Mouse (Mus musculus) kidney, embryonic 15.5 days (tissue): ENCODE measurements around the gene Hmbs. TPM values are rescaled to one million over a fixed set of nuclear protein-coding genes. Genes with fewer than 3 reads are reported as not detected.

ENCODE experiments used
- ATAC-seq: fragments of 200-750 bp; cut with Nextera tagmentation; replicated peaks from 2 replicates; pipeline ENCODE4 v1.8.0; 2017; ENCODE audit warnings: moderate TSS enrichment; ENCODE audit not compliant: low FRiP score
- H3K27ac ChIP-seq: fragments of 300-500 bp; sonication (generic); 2 replicates; pipeline ENCODE4 v1.5.1; 2015; ENCODE audit warnings: mild to moderate bottlenecking, inconsistent platforms
- H3K27me3 ChIP-seq: fragments of 300-500 bp; sonication (generic); 2 replicates; pipeline ENCODE4 v1.6.1; 2015; ENCODE audit warnings: inconsistent platforms
- H3K36me3 ChIP-seq: fragments of 300-500 bp; sonication (generic); 2 replicates; pipeline ENCODE4 v1.6.1; 2015; ENCODE audit warnings: inconsistent platforms
- H3K4me1 ChIP-seq: fragments of 300-500 bp; sonication (generic); 2 replicates; pipeline ENCODE4 v1.6.1; 2015; ENCODE audit warnings: inconsistent platforms
- H3K4me2 ChIP-seq: fragments of 300-500 bp; sonication (generic); 2 replicates; pipeline ENCODE4 v1.6.1; 2015; ENCODE audit warnings: moderate library complexity, mild to moderate bottlenecking, inconsistent platforms
- H3K4me3 ChIP-seq: fragments of 300-500 bp; sonication (generic); replicated peaks from 2 replicates; pipeline ENCODE4 v1.5.1; 2015; ENCODE audit warnings: mild to moderate bottlenecking, inconsistent platforms
- H3K9ac ChIP-seq: fragments of 300-500 bp; sonication (generic); 2 replicates; pipeline ENCODE4 v1.6.1; 2015; ENCODE audit warnings: mild to moderate bottlenecking, inconsistent platforms
- H3K9me3 ChIP-seq: fragments of 300-500 bp; sonication (generic); replicated peaks from 2 replicates; pipeline ENCODE4 v1.6.1; 2016; ENCODE audit warnings: inconsistent platforms
- WGBS: fragments of 180-500 bp; shearing (Covaris S2); methylation state at CpG from one replicate; pipeline ENCODE4 v1.1.7; 2015; ENCODE audit warnings: mixed read lengths; 5-methylcytosine and 5-hydroxymethylcytosine counted together
- polyA plus RNA-seq: library from polyadenylated mRNA; unstranded; fragments of >200 nt; fragmentation: Nextera tagmentation; extraction: Ambion mirVana; gene quantifications from 2 replicates; pipeline ENCODE4 v1.2.1, GENCODE M21; 2015

Gene Hmbs
- polyA plus RNA-seq, 1 experiment from 2014 or later = 145 TPM

- H3K4me2 ChIP-seq = peak overlapping the region; percentile 94
- no peaks in the 10 kb centered on the region for H3K9me3 ChIP-seq
- no peaks in the 10 kb centered on the region for H3K27me3 ChIP-seq
- peak overlapping the region; percentile 72; the same call in 1 of the 2 replicates for H3K27ac ChIP-seq
- H3K9ac ChIP-seq = peak overlapping the region; percentile 82
- H3K36me3 ChIP-seq = peaks cover 32% of the 10 kb centered on the region
- H3K4me1 ChIP-seq = peaks cover 29% of the 10 kb centered on the region
- ATAC-seq = no peak
- H3K4me3 ChIP-seq = peak overlapping the region; percentile 87
- 29% methylated on average over 3 of the region's 3 CpGs for WGBS
Observed at GRCm38 (mm10) chr9:44318826-44319095, 25.3 kb downstream of the Hmbs start.

DNA sequence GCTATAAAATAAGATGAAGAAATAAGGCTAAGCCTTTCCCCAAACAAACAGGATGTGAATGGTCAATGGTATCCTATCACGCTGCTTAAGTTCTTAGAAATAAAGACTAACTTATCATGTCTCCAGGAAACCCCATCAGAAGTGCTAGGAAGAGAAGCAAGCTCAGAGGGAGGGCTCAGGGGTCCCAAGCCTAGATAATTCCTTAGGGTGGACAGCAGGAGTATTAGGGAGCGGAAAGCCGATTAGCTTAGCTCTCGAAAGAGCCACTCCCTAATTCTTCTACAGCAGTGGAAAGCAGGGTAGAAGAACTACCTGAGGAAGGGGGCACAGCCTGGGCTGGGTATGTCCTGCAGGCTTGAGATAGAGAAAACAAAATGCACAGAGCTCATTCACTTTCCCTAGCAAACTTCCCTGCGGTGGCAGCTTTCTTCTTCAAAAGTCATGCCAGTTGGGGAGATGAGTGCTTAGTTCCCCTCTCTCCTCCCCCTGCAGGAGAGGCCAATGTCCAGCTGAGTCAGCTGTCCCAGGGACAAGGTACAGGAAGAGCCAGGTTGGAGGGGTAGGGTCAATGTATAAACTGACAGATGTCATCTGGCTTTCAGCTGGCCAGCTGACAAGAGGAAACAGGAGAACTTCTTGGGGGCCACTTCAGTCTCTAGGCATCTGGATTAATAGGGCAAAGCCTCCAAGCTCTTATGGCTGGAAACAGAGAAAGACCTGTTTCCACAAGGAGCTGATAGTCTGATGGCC is 25.8 kb downstream of the Hmbs start:
- Histone ChIP-seq H3K4me2 (peak overlapping the region; percentile 94), H3K27ac (peak overlapping the region; percentile 72; the same call in 1 of the 2 replicates), H3K9ac (peak overlapping the region; percentile 82; the same call in 1 of the 2 replicates), H3K9me3 (no peaks in the 10 kb centered on the region), H3K4me3 (peak overlapping the region; percentile 87), H3K36me3 (peaks cover 37% of the 10 kb centered on the region), H3K4me1 (peaks cover 29% of the 10 kb centered on the region), H3K27me3 (no peaks in the 10 kb centered on the region)
- no peak for ATAC-seq
- WGBS = 58% methylated on average over 5 of the region's 5 CpGs

- Histone ChIP-seq H3K9ac (no peak overlapping the region), H3K4me2 (peak overlapping the region; percentile 94), H3K27ac (no peak overlapping the region), H3K9me3 (no peaks in the 10 kb centered on the region), H3K36me3 (peaks cover 45% of the 10 kb centered on the region), H3K4me3 (peak overlapping the region; percentile 87; the same call in 1 of the 2 replicates), H3K4me1 (peaks cover 29% of the 10 kb centered on the region), H3K27me3 (no peaks in the 10 kb centered on the region)
- no peak for ATAC-seq
- 79% methylated on average over 4 of the region's 4 CpGs for WGBS
Observed at GRCm38 (mm10) chr9:44317452-44317851, 26.6 kb downstream of the Hmbs start.

DNA sequence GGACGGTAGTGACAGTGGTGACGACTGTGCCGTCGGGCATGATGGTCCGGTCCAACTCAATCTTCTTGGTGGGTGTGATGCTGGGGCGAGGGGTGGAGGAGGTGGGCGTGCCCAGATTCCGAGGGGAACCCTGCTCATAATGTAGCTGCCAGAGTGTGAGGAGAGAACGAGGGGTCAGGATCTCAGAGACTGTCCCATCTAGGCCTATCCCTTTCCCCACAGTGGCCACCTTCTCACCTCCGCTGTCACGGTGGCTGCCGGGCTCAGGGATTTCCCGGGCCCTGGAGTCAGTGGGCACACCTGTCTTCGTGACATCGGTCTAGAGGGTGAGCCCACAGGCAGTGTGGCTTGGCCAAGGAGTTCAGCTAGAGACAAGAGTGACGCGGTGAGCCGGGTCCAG is 29.1 kb downstream of the Hmbs start:
- H3K27ac ChIP-seq = no peak overlapping the region
- peaks cover 49% of the 10 kb centered on the region for H3K36me3 ChIP-seq
- no peak overlapping the region for H3K9ac ChIP-seq
- ATAC-seq = no peak
- no peaks in the 10 kb centered on the region for H3K27me3 ChIP-seq
- H3K9me3 ChIP-seq = no peaks in the 10 kb centered on the region
- H3K4me1 ChIP-seq = peaks cover 40% of the 10 kb centered on the region
- no peak overlapping the region for H3K4me3 ChIP-seq
- H3K4me2 ChIP-seq = no peak overlapping the region
- 97% methylated on average over 18 of the region's 18 CpGs for WGBS

- no peaks in the 10 kb centered on the region for H3K27me3 ChIP-seq
- peaks cover 35% of the 10 kb centered on the region for H3K4me1 ChIP-seq
- H3K27ac ChIP-seq = no peak overlapping the region
- no peaks in the 10 kb centered on the region for H3K9me3 ChIP-seq
- no peak for ATAC-seq
- no peak overlapping the region for H3K4me3 ChIP-seq
- 82% methylated on average over 4 of the region's 4 CpGs for WGBS
- no peak overlapping the region for H3K9ac ChIP-seq
- no peak overlapping the region for H3K4me2 ChIP-seq
- peaks cover 50% of the 10 kb centered on the region for H3K36me3 ChIP-seq
Observed at GRCm38 (mm10) chr9:44314257-44314547, 29.8 kb downstream of the Hmbs start.

DNA sequence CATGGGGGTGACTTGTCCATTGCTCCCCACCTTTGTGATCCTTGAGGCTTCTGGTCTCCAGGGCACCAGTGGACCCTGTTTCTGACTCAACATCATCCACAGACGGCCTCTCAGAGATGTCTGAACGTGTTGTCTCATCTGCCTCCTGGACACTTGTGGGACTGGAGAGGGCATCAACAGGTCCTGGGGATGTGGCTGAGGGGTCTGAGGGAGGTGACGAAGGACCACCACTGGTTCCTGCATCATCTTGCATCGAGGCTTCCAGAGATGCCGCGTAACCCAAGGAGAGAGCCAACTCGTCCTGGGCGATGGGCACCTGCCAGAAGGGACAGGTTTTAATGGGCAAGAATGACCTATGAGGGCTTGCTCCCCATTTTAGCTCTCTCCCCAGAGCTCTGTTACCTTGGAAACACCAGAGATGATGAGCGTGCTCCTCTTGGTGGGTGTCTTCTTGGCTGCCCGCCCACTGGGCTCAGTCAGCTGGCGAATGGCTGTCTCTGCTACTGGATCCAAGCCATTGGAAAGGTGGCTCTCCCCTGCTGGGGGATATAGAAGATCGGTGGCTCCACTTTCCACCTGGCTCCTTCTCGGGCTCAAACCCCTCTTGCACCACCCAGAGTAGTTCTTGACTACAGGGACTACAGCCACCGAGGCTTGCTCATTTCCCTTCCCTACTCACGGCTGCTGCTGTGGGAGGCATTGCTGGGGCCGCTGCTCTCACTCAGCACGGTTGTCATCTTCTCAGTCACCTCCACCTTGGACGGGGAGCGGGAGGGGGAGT is 30.4 kb downstream of the Hmbs start:
- no peak overlapping the region for H3K27ac ChIP-seq
- no peaks in the 10 kb centered on the region for H3K9me3 ChIP-seq
- H3K27me3 ChIP-seq = no peaks in the 10 kb centered on the region
- WGBS = 83% methylated on average over 19 of the region's 19 CpGs
- peaks cover 51% of the 10 kb centered on the region for H3K36me3 ChIP-seq
- H3K4me3 ChIP-seq = no peak overlapping the region
- ATAC-seq = no peak
- no peak overlapping the region for H3K9ac ChIP-seq
- peaks cover 29% of the 10 kb centered on the region for H3K4me1 ChIP-seq
- no peak overlapping the region for H3K4me2 ChIP-seq

- peaks cover 18% of the 10 kb centered on the region for H3K4me1 ChIP-seq
- peak overlapping the region; percentile 30 for H3K4me2 ChIP-seq
- ATAC-seq = peak; percentile 47; the same call in 1 of the 2 replicates
- peak overlapping the region; percentile 11; the same call in 1 of the 2 replicates for H3K4me3 ChIP-seq
- peak overlapping the region; percentile 62 for H3K27ac ChIP-seq
- H3K9me3 ChIP-seq = no peaks in the 10 kb centered on the region
- WGBS = 15% methylated on average over 27 of the region's 27 CpGs
- peaks cover 45% of the 10 kb centered on the region for H3K36me3 ChIP-seq
- no peaks in the 10 kb centered on the region for H3K27me3 ChIP-seq
- H3K9ac ChIP-seq = no peak overlapping the region
Observed at GRCm38 (mm10) chr9:44311136-44312134, 32.6 kb downstream of the Hmbs start.

DNA sequence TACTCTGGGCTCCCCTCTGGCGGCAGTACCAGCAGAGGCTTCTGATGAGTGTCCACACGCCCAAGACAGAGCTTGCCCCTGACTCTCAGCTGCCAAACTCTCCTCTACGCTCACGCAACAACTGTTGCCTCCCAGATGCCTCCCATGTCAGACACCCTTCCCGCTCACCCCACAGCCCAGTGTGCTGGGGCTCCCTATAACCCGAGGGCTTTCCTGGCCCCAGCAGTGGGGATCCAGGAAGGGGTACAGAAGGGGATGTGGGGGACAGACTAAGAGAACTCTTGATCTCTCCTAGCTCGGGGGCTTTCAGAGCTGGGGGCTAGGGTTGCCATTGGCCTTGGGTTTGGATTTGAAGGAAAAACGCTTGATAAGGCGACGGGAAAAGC is 33.3 kb downstream of the Hmbs start:
- Histone ChIP-seq H3K9me3 (no peaks in the 10 kb centered on the region), H3K4me2 (peak overlapping the region; percentile 30), H3K4me3 (0 out of 2 replicates have a peak overlapping the region, but pooled peaks have one; percentile 11), H3K27ac (peak overlapping the region; percentile 62), H3K27me3 (no peaks in the 10 kb centered on the region), H3K4me1 (peaks cover 18% of the 10 kb centered on the region), H3K36me3 (peaks cover 38% of the 10 kb centered on the region), H3K9ac (no peak overlapping the region)
- ATAC-seq = no peak
- WGBS = 41% methylated on average over 10 of the region's 10 CpGs

GRCm38 (mm10) chr9:44309756-44310155 is 34.3 kb downstream of the Hmbs start:
- no peak for ATAC-seq
- Histone ChIP-seq H3K9me3 (no peaks in the 10 kb centered on the region), H3K4me3 (no peak overlapping the region), H3K27me3 (no peaks in the 10 kb centered on the region), H3K36me3 (peaks cover 28% of the 10 kb centered on the region), H3K27ac (no peak overlapping the region), H3K4me2 (no peak overlapping the region), H3K9ac (no peak overlapping the region), H3K4me1 (peaks cover 19% of the 10 kb centered on the region)
- WGBS = 68% methylated on average over 3 of the region's 3 CpGs

- Histone ChIP-seq H3K4me1 (peaks cover 31% of the 10 kb centered on the region), H3K27ac (no peak overlapping the region), H3K36me3 (peaks cover 15% of the 10 kb centered on the region), H3K27me3 (no peaks in the 10 kb centered on the region), H3K9me3 (no peaks in the 10 kb centered on the region), H3K4me2 (no peak overlapping the region), H3K4me3 (no peak overlapping the region), H3K9ac (no peak overlapping the region)
- 72% methylated on average over 2 of the region's 2 CpGs for WGBS
- ATAC-seq = no peak
Observed at GRCm38 (mm10) chr9:44307248-44307647, 36.8 kb downstream of the Hmbs start.

- 91% methylated on average over 6 of the region's 6 CpGs for WGBS
- Histone ChIP-seq H3K27ac (no peak overlapping the region), H3K4me1 (peaks cover 25% of the 10 kb centered on the region), H3K9me3 (no peaks in the 10 kb centered on the region), H3K4me3 (no peak overlapping the region), H3K9ac (no peak overlapping the region), H3K4me2 (0 out of 2 replicates have a peak overlapping the region, but pooled peaks have one; percentile 60), H3K36me3 (peaks cover 23% of the 10 kb centered on the region), H3K27me3 (no peaks in the 10 kb centered on the region)
- no peak for ATAC-seq
Observed at GRCm38 (mm10) chr9:44306532-44306931, 37.5 kb downstream of the Hmbs start.
